Mouse (Mus musculus) thymus, adult 18-20 months (tissue): ENCODE data around the gene Mybpc1.
"Not testable (repeated sequence)": the region's sequence is repeated elsewhere in the genome, so short reads cannot be mapped to it uniquely, and the experiment has no call there.

ENCODE experiments used
- DNase-seq, 2 experiments: peaks; one replicate each; pipeline ENCODE4 v3.0.0; 2022; ENCODE audit warnings: mixed read lengths in 2 of 2

Gene Mybpc1

DNA sequence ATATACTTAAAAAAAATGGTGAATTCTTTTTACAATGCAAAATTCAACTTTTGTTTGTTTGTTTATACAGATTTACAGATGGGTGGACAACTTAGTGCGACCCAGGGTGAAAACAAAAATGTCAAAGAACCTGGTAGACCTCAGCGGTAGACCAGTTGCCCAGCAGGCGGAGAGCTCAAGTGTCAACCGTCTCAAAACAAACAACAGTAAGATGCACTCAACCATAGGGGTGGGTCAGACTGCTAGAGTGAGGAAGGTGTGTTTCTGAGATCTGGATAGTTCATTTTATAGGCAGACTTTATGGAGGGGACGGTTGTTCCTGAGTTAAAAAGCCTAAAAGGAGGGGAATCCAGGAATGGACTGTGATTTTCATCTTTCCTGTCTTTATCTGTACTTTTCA lies 116.3 kb downstream of the Mybpc1 start:
- no peak for DNase-seq

DNA sequence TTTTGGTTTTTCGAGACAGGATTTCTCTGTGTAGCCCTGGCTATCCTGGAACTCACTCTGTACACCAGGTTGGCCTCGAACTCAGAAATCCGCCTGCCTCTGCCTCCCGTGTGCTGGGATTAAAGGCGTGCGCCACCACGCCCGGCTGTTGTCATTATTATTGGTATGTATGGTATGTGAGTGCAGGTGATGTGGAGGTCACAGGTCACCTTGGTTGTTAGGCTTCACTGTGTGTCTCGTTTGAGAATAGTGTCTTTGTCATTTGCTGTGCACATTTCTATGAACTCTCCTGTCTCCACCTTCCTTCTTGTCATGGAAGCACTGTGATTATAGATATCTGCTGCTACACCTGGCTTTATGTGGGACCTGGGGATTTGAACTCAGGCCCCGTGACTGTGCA lies 122.1 kb downstream of the Mybpc1 start:
- not testable (repeated sequence) for DNase-seq
